Mouse (Mus musculus) cortical plate, adult 2 months (tissue): Measurements from ENCODE around the gene Abl2.

Source experiments
- CTCF ChIP-seq: fragments of 200-500 bp; IDR thresholded peaks from 2 replicates; pipeline ENCODE4 v1.5.1; 2011; ENCODE audit warnings: mild to moderate bottlenecking, control low read depth, low read length; ENCODE audit not compliant: insufficient read depth; ENCODE audit errors: extremely low read depth
- POLR2A ChIP-seq: fragments of 200-500 bp; IDR thresholded peaks from 2 replicates; pipeline ENCODE4 v1.6.1; 2011; ENCODE audit warnings: mild to moderate bottlenecking, low read length, control low read depth; ENCODE audit not compliant: insufficient read depth; ENCODE audit errors: extremely low read depth

DNA sequence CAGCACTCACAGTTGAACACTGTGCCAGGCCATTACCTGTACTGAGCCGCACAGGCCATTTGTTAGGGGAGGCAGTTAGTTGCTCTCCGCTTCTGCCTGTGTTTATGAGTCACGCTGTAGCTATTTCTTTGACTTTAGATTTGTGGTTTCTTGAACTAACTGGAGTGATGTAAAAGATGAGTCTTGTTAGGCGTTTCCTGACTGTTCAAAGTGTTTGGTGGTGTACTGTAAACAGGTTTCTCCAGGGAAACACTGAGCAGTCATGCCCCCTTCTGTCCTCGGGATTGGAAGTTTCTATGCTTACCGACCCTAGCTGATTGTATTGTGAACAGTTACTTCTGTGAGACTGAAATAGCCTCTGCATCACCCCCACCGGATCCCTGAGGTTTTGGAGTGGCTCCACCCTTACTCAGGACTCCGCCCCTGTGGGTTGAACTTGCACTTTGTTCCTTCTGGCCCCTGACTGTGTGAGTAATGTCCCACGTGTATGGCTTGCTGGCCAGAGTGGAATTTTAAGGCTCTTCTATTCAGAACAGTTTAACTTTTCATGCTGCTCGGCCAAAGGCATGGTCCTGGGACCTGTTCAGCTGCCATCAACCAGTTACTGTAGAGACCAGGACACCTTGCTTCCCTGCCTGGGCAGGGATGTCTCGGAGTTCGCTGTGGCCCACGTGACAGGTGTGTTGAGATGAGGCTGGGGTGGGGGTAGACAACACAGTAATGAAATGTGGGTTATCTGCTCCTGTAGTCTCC is 57.0 kb downstream of the Abl2 start:
- TF ChIP-seq CTCF, result no peak
- TF ChIP-seq POLR2A, result no peak
